In genomic region chr4:62207851-62208695, GRCm38 (mm10) we compare ENCODE assay signal across 8 mouse cellular contexts. TPM values are rescaled to one million over a fixed set of nuclear protein-coding genes. Genes with fewer than 3 reads are reported as not detected.
DNase-seq lines count a peak whose midpoint lies in the region; ATAC-seq and TF ChIP-seq lines count a peak whose summit lies in the region.

No protein-coding gene starts in this region.

- WGBS in lung, adult 2 months: 2% methylated on average over 45 of the region's 45 CpGs

- peaks cover 2% of the 10 kb centered on the region; the same call in 1 of the 2 replicates for H3K4me1 ChIP-seq in lung, adult 2 months (ENCODE audit: control insufficient read depth, insufficient read depth, low read length)

- peak overlapping the region; percentile 87 for H3K4me3 ChIP-seq in lung, adult 2 months (replicated peaks; ENCODE audit: extremely low read depth, low read depth, low read length)

- peak; percentile 88 to 93 for ATAC-seq in hematopoietic stem cell, adult 5-6 weeks (replicated peaks in 1 of 2; ENCODE audit: insufficient read depth in 1 of 2, low FRiP score in 2 of 2, low TSS enrichment in 1 of 2, low read depth in 1 of 2, poor library complexity in 2 of 2, severe bottlenecking in 2 of 2)

- DNase-seq in NIH3T3 (ENCODE audit: low read depth): peak; percentile 97
- DNase-seq in cerebellum, adult 9-10 months: peak; percentile 86
- DNase-seq in frontal cortex, adult 2 months (ENCODE audit: extremely low spot score in 1 of 2, low spot score in 1 of 2): peak; percentile 79 to 93
- DNase-seq in layer of hippocampus, adult 9-10 months (ENCODE audit: low spot score): peak; percentile 68
- peak; percentile 85 for DNase-seq in lung, adult 2 months
- peak; percentile 93 for DNase-seq in ovary, postnatal 36 days (ENCODE audit: low spot score)
- peak; percentile 86 for DNase-seq in urinary bladder, postnatal 25 days (ENCODE audit: low spot score)

- no peak for TF ChIP-seq CTCF in lung, adult 2 months (IDR thresholded peaks at IDR 0.05; ENCODE audit: insufficient read depth, low read length)

- peak; percentile 53; the same call in 1 of the 2 replicates for TF ChIP-seq POLR2A in lung, adult 2 months (IDR thresholded peaks at IDR 0.05; ENCODE audit: borderline replicate concordance, extremely low read depth, low read depth, low read length)

RNA-seq across cellular contexts. Expression of gene Zfp37, which starts 22.8 kb away (rescaled TPM):
- 11.6 and 11.9 TPM in 2 replicates for polyA plus RNA-seq in frontal cortex, adult 2 months (2012; rRNA removed)
- total RNA-seq in hematopoietic stem cell, adult 5-6 weeks (2017): 0.15 and 1.8 TPM in 2 replicates
- 0.58 and 1.1 TPM in 2 replicates for polyA plus RNA-seq in lung, adult 2 months (2012; rRNA removed)

RNA-seq across cellular contexts. Expression of gene Slc31a2, which starts 54.3 kb away (rescaled TPM):
- 10.3 and 11.6 TPM in 2 replicates for polyA plus RNA-seq in frontal cortex, adult 2 months (2012; rRNA removed)
- total RNA-seq in hematopoietic stem cell, adult 5-6 weeks (2017): 11.0 and 18.4 TPM in 2 replicates
- polyA plus RNA-seq in lung, adult 2 months (2012; rRNA removed): 22.3 and 30.7 TPM in 2 replicates

RNA-seq across cellular contexts. Expression of gene Mup21, which starts 57.4 kb away (rescaled TPM):
- not detected in 2 replicates for polyA plus RNA-seq in frontal cortex, adult 2 months (2012; rRNA removed)
- not detected in 2 replicates for total RNA-seq in hematopoietic stem cell, adult 5-6 weeks (2017)
- polyA plus RNA-seq in lung, adult 2 months (2012; rRNA removed): not detected in 2 replicates

Comparison
In these comparisons a context has a peak if more than half of its experiments do, and no peak if none do; other contexts are left out.
1. Peak in every context shown above with its lines: DNase-seq, ATAC-seq and H3K4me3 ChIP-seq.